Mouse (Mus musculus) cortical plate, adult 2 months (tissue): ENCODE measurements around the gene Efhd1.

Source experiments
- CTCF ChIP-seq: fragments of 200-500 bp; IDR thresholded peaks from 2 replicates; pipeline ENCODE4 v1.5.1; 2011; ENCODE audit warnings: mild to moderate bottlenecking, control low read depth, low read length; ENCODE audit not compliant: insufficient read depth; ENCODE audit errors: extremely low read depth
- POLR2A ChIP-seq: fragments of 200-500 bp; IDR thresholded peaks from 2 replicates; pipeline ENCODE4 v1.6.1; 2011; ENCODE audit warnings: mild to moderate bottlenecking, low read length, control low read depth; ENCODE audit not compliant: insufficient read depth; ENCODE audit errors: extremely low read depth

DNA sequence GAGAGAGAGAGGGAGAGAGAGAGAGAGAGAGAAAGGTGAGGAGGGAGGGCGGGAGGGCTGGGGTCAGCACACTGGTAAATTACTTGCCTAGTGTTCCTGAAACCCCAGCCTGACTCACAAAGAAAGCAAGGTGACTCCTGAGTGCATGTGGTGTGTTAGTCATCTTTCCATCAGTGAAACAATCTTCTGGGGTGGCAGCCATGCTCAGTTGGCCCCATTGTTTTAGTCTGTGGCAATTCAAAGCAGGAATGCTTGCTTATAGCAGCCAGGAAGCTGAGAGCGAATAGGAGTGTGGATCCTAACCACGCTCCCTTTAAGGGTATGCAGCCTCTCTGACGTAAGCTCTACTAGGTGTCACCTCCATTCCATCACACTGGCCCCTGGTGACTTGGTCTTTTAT, 9.0 kb upstream of the Efhd1 start:
- TF ChIP-seq POLR2A (no peak), CTCF (no peak)
